Mouse (Mus musculus) limb, embryonic 12.5 days (tissue): ENCODE results near the gene Atp2b4. TPM values are rescaled to one million over a fixed set of nuclear protein-coding genes. Genes with fewer than 3 reads are reported as not detected.

Experiments
- ATAC-seq: fragments of 200-750 bp; cut with Nextera tagmentation; 2 replicates; pipeline ENCODE4 v1.8.0; 2017; ENCODE audit warnings: low read depth, moderate TSS enrichment; ENCODE audit not compliant: insufficient number of reproducible peaks, insufficient read depth, low FRiP score, low TSS enrichment
- H3K27ac ChIP-seq: fragments of 300-500 bp; sonication (generic); 2 replicates; pipeline ENCODE4 v1.5.1; 2016; ENCODE audit warnings: mild to moderate bottlenecking, moderate library complexity
- H3K27me3 ChIP-seq: fragments of 300-500 bp; sonication (generic); 2 replicates; pipeline ENCODE4 v1.6.1; 2016; ENCODE audit warnings: mild to moderate bottlenecking, moderate library complexity
- H3K36me3 ChIP-seq: fragments of 300-500 bp; sonication (generic); 2 replicates; pipeline ENCODE4 v1.6.1; 2016; ENCODE audit warnings: mild to moderate bottlenecking, moderate library complexity
- H3K4me1 ChIP-seq: fragments of 300-500 bp; sonication (generic); replicated peaks from 2 replicates; pipeline ENCODE4 v1.6.1; 2016
- H3K4me2 ChIP-seq: fragments of 300-500 bp; sonication (generic); 2 replicates; pipeline ENCODE4 v1.6.1; 2016; ENCODE audit warnings: mild to moderate bottlenecking, moderate library complexity
- H3K4me3 ChIP-seq: fragments of 300-500 bp; sonication (generic); replicated peaks from 2 replicates; pipeline ENCODE4 v1.5.1; 2016; ENCODE audit warnings: mild to moderate bottlenecking
- H3K9ac ChIP-seq: fragments of 300-500 bp; sonication (generic); replicated peaks from 2 replicates; pipeline ENCODE4 v1.6.1; 2016; ENCODE audit warnings: mild to moderate bottlenecking, moderate library complexity
- H3K9me3 ChIP-seq: fragments of 300-500 bp; sonication (generic); 2 replicates; pipeline ENCODE4 v1.6.1; 2016; ENCODE audit warnings: mild to moderate bottlenecking, moderate library complexity
- WGBS: fragments of 180-500 bp; shearing (Covaris S2); methylation state at CpG from one replicate; pipeline ENCODE4 v1.1.7; 2016; 5-methylcytosine and 5-hydroxymethylcytosine counted together
- polyA plus RNA-seq: library from polyadenylated mRNA; unstranded; fragments of >200 nt; fragmentation: Nextera tagmentation; extraction: Ambion mirVana; gene quantifications from 2 replicates; pipeline ENCODE4 v1.2.1, GENCODE M21; 2016

Gene Atp2b4
- polyA plus RNA-seq, 1 experiment from 2014 or later, result 8.5 TPM

DNA sequence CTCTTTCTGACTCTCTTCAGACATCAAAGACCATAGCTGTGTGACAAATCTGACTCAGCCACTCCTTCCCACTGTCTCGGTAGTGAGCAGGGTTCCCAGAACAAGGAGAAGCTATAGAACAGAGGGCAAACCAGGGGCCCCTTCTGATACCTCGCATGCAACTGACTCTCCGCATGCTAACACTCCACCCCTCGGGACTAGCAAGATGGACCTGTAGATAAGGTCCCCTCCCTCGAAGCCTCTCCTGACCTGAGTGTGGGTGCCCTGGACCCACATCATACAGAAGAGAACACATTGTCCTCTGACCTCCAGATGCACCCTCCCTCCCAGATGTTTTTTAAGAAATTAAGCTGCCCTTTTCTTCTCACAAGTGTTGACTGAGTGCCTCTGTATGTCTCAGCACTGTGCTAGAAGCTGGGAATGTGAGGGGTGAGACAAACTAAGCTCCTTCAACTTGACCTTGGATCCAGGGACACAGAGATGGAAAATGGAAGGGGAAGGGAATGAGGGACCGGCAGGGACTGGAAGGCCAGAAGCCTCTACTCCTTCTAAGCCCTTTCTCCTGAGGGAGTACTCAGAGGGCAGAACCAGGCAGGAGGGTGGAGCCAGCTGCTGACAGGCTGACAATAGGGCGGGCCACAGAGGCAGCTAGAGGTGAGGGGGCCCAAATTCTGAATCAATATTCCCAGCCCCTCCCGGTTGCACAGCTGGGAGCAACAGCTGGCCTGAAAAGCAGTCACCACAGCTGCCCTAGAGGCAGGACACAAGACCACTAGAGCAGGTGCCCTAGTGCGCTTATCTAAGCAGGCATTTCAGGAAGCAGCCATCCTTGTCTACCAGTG, 2.6 kb downstream of the Atp2b4 start:
- peak overlapping the region; percentile 60; the same call in 1 of the 2 replicates for H3K4me3 ChIP-seq
- no peak for ATAC-seq
- H3K9me3 ChIP-seq, result no peaks in the 10 kb centered on the region
- peaks cover 15% of the 10 kb centered on the region for H3K27me3 ChIP-seq
- peak overlapping the region; percentile 92 for H3K4me2 ChIP-seq
- no peak overlapping the region for H3K9ac ChIP-seq
- no peak overlapping the region for H3K27ac ChIP-seq
- peaks cover 29% of the 10 kb centered on the region for H3K4me1 ChIP-seq
- WGBS, result 36% methylated on average over 9 of the region's 9 CpGs
- no peaks in the 10 kb centered on the region for H3K36me3 ChIP-seq

GRCm38 (mm10) chr1:133797327-133797978, 3.4 kb downstream of the Atp2b4 start:
- Histone ChIP-seq H3K27me3 (peaks cover 15% of the 10 kb centered on the region), H3K9ac (no peak overlapping the region), H3K9me3 (no peaks in the 10 kb centered on the region), H3K27ac (no peak overlapping the region), H3K4me3 (no peak overlapping the region), H3K4me2 (peak overlapping the region; percentile 92; the same call in 1 of the 2 replicates), H3K4me1 (peaks cover 30% of the 10 kb centered on the region), H3K36me3 (no peaks in the 10 kb centered on the region)
- no peak for ATAC-seq
- WGBS, result 50% methylated on average over 1 of the region's 1 CpGs

DNA sequence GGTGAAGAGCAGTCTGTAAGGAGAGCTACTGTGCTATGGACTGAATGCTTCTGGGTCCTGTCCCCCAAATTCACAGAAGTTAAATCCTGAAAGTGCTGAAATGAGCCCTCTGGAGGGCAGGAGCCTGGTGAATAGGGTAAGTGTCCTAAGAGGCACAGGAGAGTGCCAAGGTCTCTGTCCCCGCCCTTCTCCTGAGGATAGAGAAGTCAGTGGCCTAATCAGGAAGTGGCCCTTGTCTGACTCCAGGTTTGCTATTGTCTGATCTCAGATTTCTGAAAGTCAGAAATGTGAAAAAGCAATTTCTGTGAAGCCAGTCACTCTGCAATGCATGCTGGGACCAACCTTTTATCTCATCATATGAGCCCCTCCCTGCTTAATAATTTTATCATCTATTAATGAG, 7.2 kb downstream of the Atp2b4 start:
- ATAC-seq, result no peak
- H3K27me3 ChIP-seq, result 0 out of 2 replicates have a peak, but pooled peaks cover 3% of the 10 kb centered on the region
- no peak overlapping the region for H3K4me3 ChIP-seq
- no peak overlapping the region for H3K4me2 ChIP-seq
- no peaks in the 10 kb centered on the region for H3K36me3 ChIP-seq
- no peak overlapping the region for H3K9ac ChIP-seq
- no peak overlapping the region for H3K27ac ChIP-seq
- H3K4me1 ChIP-seq, result peaks cover 17% of the 10 kb centered on the region
- 28% methylated on average over 1 of the region's 1 CpGs for WGBS
- no peaks in the 10 kb centered on the region for H3K9me3 ChIP-seq

DNA sequence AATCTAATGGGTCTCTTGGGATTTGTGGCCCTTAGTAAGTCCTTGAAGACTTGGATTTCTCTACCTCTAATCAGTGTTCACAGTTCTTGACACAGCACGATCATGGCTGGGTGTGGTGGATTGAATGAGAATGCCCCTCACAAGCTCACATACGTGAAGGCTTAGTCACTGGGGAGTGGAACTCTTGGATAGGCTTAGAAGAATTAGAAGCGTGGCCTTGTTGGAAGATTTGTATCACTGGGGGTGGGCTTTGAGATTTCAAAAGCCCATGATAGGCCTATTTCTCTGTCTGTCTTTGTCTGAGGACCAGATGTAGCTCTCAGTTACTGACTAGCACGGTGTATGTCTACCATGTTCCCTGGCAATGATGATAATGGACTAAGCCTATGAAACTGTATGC, 10.8 kb downstream of the Atp2b4 start:
- Histone ChIP-seq H3K4me1 (0 out of 2 replicates have a peak, but pooled peaks cover 7% of the 10 kb centered on the region), H3K4me3 (no peak overlapping the region), H3K9me3 (no peaks in the 10 kb centered on the region), H3K4me2 (no peak overlapping the region), H3K27ac (no peak overlapping the region), H3K9ac (no peak overlapping the region), H3K27me3 (no peaks in the 10 kb centered on the region), H3K36me3 (no peaks in the 10 kb centered on the region)
- ATAC-seq, result no peak
- 91% methylated on average over 4 of the region's 4 CpGs for WGBS

DNA sequence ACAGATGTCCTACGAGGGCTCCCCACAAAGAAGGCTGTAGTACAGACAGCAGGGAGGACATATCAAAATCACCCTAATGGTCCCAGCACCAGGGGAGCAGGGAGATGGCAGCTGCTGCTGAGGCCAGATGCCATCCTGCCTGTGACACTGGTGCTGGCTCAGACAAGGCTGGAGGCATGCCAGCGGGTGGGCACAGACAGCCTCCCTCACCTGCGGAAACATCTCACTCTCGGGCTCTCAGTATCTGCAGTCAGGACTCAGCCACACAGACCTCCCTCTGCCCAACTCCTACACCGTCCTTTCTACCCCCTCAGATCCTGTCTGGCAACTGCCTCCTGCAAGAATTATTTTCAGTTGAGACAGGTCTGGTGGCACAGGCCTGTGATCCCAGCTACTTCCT, 12.0 kb downstream of the Atp2b4 start:
- H3K9ac ChIP-seq, result no peak overlapping the region
- no peaks in the 10 kb centered on the region for H3K36me3 ChIP-seq
- 0 out of 2 replicates have a peak, but pooled peaks cover 7% of the 10 kb centered on the region for H3K4me1 ChIP-seq
- H3K4me3 ChIP-seq, result no peak overlapping the region
- no peak overlapping the region for H3K27ac ChIP-seq
- H3K27me3 ChIP-seq, result no peaks in the 10 kb centered on the region
- ATAC-seq, result no peak
- no peaks in the 10 kb centered on the region for H3K9me3 ChIP-seq
- H3K4me2 ChIP-seq, result no peak overlapping the region
- 73% methylated on average over 5 of the region's 5 CpGs for WGBS

DNA sequence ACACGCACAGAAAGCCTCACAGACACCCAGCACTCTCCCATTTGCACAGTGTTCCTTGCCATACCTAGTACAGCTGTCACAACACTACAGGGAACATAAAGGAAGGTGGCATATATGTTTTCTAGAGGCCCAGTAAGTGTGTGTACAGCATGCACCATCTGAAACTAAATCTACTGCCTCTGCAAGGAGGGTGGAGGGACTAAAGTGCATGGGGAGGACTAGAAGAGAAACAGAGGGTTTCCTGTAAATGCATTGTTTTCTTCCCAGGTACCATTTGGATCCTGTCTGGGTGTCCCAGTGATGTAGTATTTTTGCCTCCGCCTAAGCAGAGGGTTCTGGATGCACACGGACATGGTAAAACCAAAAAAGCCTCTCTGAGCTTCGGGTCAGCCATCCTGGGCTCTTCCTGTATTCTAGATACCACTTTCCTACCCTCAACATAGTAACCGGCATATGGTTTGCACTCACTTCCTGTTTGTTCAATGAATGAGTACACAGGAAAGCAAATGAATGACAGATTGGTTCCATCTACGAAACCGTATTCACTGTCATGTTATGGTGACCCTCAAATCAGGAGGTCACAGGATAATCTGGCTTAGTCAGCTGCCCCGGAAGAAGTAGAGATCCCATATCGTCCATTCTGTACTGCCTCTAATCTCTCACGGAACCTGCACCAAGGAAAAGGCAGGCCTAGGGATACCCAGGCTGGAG, 13.2 kb downstream of the Atp2b4 start:
- no peaks in the 10 kb centered on the region for H3K36me3 ChIP-seq
- H3K27me3 ChIP-seq, result no peaks in the 10 kb centered on the region
- no peak overlapping the region for H3K9ac ChIP-seq
- H3K4me2 ChIP-seq, result no peak overlapping the region
- 77% methylated on average over 10 of the region's 10 CpGs for WGBS
- ATAC-seq, result no peak
- H3K4me1 ChIP-seq, result no peaks in the 10 kb centered on the region
- H3K4me3 ChIP-seq, result no peak overlapping the region
- no peak overlapping the region for H3K27ac ChIP-seq
- no peaks in the 10 kb centered on the region for H3K9me3 ChIP-seq

GRCm38 (mm10) chr1:133784621-133785020, 16.2 kb downstream of the Atp2b4 start:
- Histone ChIP-seq H3K4me2 (no peak overlapping the region), H3K4me3 (no peak overlapping the region), H3K4me1 (no peaks in the 10 kb centered on the region), H3K36me3 (no peaks in the 10 kb centered on the region), H3K27ac (no peak overlapping the region), H3K27me3 (no peaks in the 10 kb centered on the region), H3K9me3 (no peaks in the 10 kb centered on the region), H3K9ac (no peak overlapping the region)
- WGBS, result 78% methylated on average over 3 of the region's 3 CpGs
- no peak for ATAC-seq

- no peak overlapping the region for H3K4me3 ChIP-seq
- no peak overlapping the region for H3K9ac ChIP-seq
- no peak for ATAC-seq
- H3K27ac ChIP-seq, result no peak overlapping the region
- H3K27me3 ChIP-seq, result no peaks in the 10 kb centered on the region
- WGBS, result 40% methylated on average over 3 of the region's 3 CpGs
- H3K36me3 ChIP-seq, result no peaks in the 10 kb centered on the region
- no peak overlapping the region for H3K4me2 ChIP-seq
- no peaks in the 10 kb centered on the region for H3K9me3 ChIP-seq
- H3K4me1 ChIP-seq, result 0 out of 2 replicates have a peak, but pooled peaks cover 6% of the 10 kb centered on the region
These were observed 19.3 kb downstream of the Atp2b4 start for GRCm38 (mm10) chr1:133781531-133781930.

GRCm38 (mm10) chr1:133779043-133779442, 21.8 kb downstream of the Atp2b4 start:
- ATAC-seq, result no peak
- Histone ChIP-seq H3K4me2 (no peak overlapping the region), H3K4me3 (no peak overlapping the region), H3K4me1 (0 out of 2 replicates have a peak, but pooled peaks cover 6% of the 10 kb centered on the region), H3K36me3 (no peaks in the 10 kb centered on the region), H3K27me3 (no peaks in the 10 kb centered on the region), H3K9ac (no peak overlapping the region), H3K27ac (no peak overlapping the region), H3K9me3 (no peaks in the 10 kb centered on the region)
- WGBS, result 94% methylated on average over 1 of the region's 1 CpGs

- ATAC-seq, result no peak
- Histone ChIP-seq H3K27me3 (no peaks in the 10 kb centered on the region), H3K9ac (0 out of 2 replicates have a peak overlapping the region, but pooled peaks have one; percentile 18), H3K4me1 (0 out of 2 replicates have a peak, but pooled peaks cover 6% of the 10 kb centered on the region), H3K4me2 (no peak overlapping the region), H3K9me3 (no peaks in the 10 kb centered on the region), H3K4me3 (no peak overlapping the region), H3K27ac (no peak overlapping the region), H3K36me3 (no peaks in the 10 kb centered on the region)
- WGBS, result 72% methylated on average over 15 of the region's 15 CpGs
These were observed 23.1 kb downstream of the Atp2b4 start for GRCm38 (mm10) chr1:133777651-133778231.

DNA sequence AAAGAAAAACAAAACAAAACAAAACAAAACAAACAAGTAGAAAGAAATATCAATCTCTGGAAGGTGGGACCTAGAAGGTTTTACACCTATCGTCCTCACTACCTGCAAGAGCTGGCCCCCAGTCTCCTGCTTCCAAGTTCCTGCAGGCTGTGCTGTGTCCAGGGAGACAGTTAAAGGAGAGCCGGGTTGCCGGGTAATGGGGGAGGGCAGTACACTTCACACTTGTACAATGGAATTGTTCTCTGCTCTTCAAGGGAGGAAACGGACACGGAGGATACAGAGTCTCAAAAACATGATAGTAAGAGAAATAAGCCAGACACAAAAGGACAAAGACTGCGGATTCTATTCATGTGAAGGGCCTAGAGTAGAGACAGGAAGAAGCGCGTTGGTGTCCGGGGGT, 28.3 kb downstream of the Atp2b4 start:
- Histone ChIP-seq H3K4me2 (no peak overlapping the region), H3K27me3 (no peaks in the 10 kb centered on the region), H3K36me3 (no peaks in the 10 kb centered on the region), H3K4me3 (no peak overlapping the region), H3K9ac (no peak overlapping the region), H3K9me3 (no peaks in the 10 kb centered on the region), H3K4me1 (peaks cover 7% of the 10 kb centered on the region), H3K27ac (no peak overlapping the region)
- ATAC-seq, result no peak
- 71% methylated on average over 9 of the region's 9 CpGs for WGBS
